Mouse (Mus musculus): ENCODE measurements around the gene Plekha1. TPM values are rescaled to one million over a fixed set of nuclear protein-coding genes. Genes with fewer than 3 reads are reported as not detected.

Plekha1 gene
- total RNA-seq, 4 experiments from 2014 or later: 23.5 to 45.4 (median 33.9) TPM

DNA sequence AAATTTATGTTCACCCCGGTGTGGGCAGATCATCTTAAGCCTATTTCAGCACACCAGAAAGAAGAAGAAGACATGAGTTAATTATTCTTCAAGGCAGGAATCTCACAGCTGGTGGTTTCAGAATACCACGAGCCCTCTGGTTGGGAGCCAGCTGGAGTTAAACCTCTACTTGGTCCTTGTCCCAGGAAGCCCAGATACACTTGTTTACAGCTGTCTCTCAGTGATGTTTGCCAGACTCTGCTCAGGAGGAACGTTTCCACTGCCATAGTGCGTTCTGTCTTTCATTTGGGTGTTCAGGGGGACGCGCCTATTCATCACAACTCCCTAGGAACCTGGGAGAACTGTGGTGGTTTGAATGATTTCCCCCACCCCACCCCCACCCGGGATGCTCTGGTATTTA lies 94.3 kb downstream of the Plekha1 start:
- DNase-seq: no peak

DNA sequence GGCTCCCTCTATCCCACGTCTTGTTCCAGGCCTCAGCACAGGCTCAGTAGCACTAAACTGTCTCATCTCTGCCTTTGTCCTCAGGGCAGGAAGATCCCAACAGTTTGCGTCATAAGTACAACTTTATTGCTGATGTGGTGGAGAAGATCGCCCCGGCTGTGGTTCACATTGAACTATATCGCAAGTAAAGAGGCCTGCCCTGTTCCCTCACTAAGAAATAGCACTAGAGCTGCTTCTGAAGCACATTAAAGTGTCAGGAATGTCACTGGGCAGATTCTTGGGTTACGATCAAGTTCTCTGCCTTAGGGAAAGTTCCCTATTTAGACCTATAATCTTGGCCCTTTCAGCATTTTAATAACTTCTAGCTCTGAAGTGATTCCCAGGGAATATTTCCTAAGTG lies 95.9 kb downstream of the Plekha1 start:
- no peak for DNase-seq

Small RNA genes within 50 kb of the gene (microRNA-seq; reads per million reads assigned to microRNA genes)
- 0 reads per million in 2 experiments for gene Mir7061

Other genes starting within 250 kb of the Plekha1 start
- under 1 TPM in 2 of 4 experiments, not detected in 2; 0.30 to 0.55 TPM for gene Btbd16, start 91.7 kb upstream of the Plekha1 start, total RNA-seq (2022)
- 10 to 100 TPM; 33.0 to 88.6 (median 61.0) TPM for gene Htra1, start 70.4 kb downstream of the Plekha1 start, total RNA-seq (2022)
- gene Dmbt1, start 166.3 kb downstream of the Plekha1 start, total RNA-seq (2022): not detected

All from adrenal gland, adult 8-10 months (tissue).